Mouse (Mus musculus): ENCODE data around the gene Gm45713.
A peak's percentile ranks its signal among the peaks of the same experiment; 100 is the strongest.
"Not testable (repeated sequence)": the region's sequence is repeated elsewhere in the genome, so short reads cannot be mapped to it uniquely, and the experiment has no call there.

Gm45713 gene

GRCm38 (mm10) chr7:45162996-45163615 lies 27.1 kb upstream of the Gm45713 start:
- DNase-seq (ENCODE audit: low spot score): no peak

DNA sequence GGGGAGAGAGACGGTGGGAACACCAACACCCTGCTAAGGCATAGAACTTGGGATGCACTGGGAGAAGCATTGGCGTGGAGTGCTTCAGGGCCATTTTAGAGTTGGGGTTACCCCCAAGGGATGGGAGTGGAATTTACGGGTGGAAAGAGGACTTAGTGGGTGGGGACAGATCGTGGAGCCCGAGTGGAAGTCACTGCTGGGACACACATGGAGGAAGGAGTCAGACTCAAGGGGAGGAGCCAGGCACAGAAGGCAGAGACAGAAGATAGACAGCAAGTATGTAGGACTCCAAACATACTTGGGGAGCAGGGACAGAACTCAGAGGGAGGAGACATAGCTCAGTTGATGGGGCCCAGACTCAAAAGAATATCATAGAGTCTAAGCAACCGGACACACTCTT lies 26.5 kb upstream of the Gm45713 start:
- DNase-seq (ENCODE audit: low spot score): no peak

DNA sequence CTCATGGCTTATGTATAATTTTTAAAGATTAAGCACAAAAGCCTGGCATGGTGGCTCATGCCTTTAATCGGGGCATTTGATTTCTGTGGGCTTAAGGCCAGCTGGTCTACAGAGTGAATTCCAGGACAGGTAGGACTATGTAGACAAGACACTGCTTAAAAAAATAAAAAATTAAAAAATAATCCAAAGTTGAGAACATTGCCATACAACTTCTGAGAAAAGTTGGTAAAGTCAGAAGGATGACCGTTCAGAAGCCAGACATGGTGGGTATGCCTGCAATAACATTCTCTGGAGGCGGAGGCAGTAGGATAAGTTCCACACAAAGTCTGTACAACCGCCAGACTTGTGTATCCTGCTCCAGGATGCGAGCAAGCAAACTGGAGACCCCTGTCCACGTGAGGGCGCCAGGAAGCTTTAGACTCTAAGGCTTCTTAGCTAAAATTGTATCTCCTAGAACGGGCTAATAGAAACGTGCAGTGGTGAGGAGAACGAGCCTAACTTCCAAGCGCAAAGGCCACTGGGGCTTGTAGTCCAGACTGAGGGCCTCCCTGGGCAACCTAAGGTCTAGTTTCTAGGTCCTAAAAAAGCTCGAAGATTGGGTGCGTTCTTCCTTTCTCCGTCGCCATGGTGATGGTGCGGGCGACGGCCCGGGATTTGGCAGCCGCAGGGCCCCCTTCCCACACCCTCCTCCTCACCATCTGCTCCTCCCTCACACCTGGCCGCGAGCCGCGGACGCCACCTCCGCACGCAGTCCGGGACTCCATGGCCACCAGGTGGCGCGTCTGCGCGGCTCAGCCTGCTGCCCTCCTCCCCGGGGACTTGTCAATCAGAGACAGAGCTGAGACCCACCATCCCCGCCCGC lies 25.8 kb upstream of the Gm45713 start:
- DNase-seq (ENCODE audit: low spot score): peak; percentile 75

DNA sequence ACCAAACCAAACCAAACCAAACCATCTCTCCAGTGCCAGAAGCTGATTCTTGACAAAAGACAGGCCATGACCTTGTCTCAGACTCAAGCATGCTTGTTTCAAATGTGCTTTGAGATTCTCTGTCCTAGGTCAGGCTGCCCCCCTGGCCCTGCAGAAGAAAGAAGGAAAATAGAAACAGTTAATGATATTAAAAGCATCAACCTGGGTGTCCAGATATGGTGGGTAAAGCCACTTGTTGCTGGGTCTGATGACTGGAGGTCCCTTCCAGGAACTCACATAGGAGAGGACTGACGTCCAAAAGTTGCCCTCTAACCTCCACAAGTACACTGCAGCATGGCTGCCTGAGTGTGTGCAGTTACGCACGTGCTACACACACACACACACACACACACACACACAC lies 24.8 kb upstream of the Gm45713 start:
- DNase-seq (ENCODE audit: low spot score): no peak

GRCm38 (mm10) chr7:45160316-45160800 lies 24.3 kb upstream of the Gm45713 start:
- no peak for DNase-seq (ENCODE audit: low spot score)

DNA sequence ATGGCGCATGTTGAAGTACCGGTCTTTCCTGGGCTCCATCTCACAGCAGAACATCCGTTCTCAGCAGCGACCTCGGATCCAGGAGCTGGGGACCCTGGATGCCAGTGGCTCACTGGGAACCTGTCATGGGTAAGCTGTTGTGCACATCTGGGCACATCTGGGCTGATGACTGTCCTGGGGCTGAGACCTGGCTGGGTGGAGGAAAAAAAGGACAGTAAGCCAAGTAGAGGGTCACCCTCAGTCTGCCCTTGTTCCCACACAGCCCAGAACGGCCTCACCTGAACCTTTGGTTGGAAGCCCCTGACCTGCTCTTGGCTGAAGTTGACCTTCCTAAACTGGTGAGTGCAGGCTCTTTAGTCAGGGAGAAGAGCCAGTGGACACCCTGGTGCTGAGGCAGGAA lies 23.0 kb upstream of the Gm45713 start:
- no peak for DNase-seq (ENCODE audit: low spot score)

- DNase-seq (ENCODE audit: low spot score): no peak
These were observed 21.4 kb upstream of the Gm45713 start for GRCm38 (mm10) chr7:45157459-45157858.

DNA sequence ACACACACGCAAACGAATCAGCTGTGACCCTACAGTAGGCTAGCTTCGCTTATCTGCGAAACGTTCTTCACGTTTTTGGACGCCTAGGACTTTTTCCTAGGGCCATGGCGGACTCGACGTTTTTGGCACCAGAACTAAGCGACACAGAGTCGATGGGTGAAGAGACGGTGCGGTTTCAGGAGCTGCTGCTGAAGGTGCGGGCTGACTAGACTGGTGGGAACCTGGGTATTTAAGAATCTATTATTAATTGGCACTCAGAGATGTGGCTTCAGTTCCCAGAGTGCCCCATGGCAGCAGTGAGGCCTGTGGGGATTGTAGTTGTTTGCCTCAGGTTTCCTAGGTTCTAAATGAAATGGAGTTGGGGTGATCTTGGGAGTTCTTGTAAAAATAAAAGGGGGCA lies 20.2 kb upstream of the Gm45713 start:
- DNase-seq (ENCODE audit: low spot score): no peak

- no peak for DNase-seq (ENCODE audit: low spot score)
These were observed 19.6 kb upstream of the Gm45713 start for GRCm38 (mm10) chr7:45155590-45155989.

GRCm38 (mm10) chr7:45154993-45155514 lies 19.0 kb upstream of the Gm45713 start:
- no peak for DNase-seq (ENCODE audit: low spot score)

- DNase-seq (ENCODE audit: low spot score): peak; percentile 91
These were observed 18.3 kb upstream of the Gm45713 start, which contains the start of the genes Pih1d1 and Aldh16a1 for GRCm38 (mm10) chr7:45154096-45154992. Pih1d1 (plus strand) TSS chr7:45154303. Aldh16a1 (minus strand) TSS chr7:45154584.

- DNase-seq (ENCODE audit: low spot score): no peak
These were observed 17.6 kb upstream of the Gm45713 start for GRCm38 (mm10) chr7:45153586-45153985.

DNA sequence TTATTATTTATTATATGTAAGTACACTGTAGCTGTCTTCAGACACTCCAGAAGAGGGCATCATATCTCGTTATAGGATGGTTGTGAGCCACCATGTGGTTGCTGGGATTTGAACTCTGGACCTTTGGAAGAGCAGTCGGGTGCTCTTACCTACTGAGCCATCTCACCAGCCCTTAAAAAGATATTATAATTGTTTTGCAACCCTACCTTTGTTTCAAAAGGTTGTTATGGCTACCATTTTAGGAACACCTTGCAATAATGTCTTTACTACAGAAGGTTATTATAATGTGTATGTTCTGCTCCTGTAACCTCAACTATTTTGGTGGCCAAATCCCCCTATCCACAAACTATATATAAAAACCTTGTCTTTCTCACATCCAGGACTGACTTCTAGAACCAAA lies 17.0 kb upstream of the Gm45713 start:
- not testable (repeated sequence) for DNase-seq (ENCODE audit: low spot score)

DNA sequence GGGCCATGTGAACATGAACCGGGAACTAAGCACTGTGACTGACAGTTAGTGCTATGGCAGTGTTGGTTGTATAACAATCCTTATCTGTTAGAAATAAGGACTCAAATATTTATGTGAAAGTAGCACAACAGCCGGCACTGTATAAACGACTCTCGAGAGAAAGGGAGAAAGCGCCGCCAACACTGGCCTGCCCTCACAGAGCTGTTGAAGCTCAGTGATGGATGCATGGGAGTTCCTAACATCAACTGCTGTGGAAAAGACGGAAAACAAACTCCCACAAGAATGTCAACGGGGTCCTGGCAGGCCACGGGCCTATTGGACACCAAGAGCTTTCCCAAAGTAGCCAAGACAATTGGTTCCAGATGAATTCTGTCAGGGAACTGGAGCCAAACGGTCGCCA lies 15.3 kb upstream of the Gm45713 start:
- DNase-seq (ENCODE audit: low spot score): no peak

DNA sequence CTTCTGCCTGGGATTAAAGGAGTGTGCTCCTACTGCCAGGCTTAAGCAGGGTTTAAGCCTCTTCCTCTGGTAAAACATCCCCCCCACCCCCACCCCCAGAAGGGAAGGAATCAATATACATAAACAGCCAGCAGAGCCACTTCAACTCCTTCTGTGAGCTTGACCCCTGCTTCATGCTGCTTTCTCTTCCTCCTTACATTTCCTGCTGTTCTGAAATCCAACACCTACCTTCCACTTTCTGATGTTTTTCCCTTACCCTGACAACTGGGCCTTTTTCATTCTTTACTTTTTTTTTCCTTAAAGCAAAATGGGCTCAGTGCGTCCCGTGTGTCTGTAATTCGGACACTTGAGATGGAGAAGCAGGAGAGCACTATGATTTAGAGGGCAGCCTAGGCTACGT lies 14.3 kb upstream of the Gm45713 start:
- DNase-seq (ENCODE audit: low spot score): no peak

GRCm38 (mm10) chr7:45149545-45149944 lies 13.5 kb upstream of the Gm45713 start:
- no peak for DNase-seq (ENCODE audit: low spot score)

- DNase-seq (ENCODE audit: low spot score): no peak
These were observed 12.6 kb upstream of the Gm45713 start for GRCm38 (mm10) chr7:45148534-45149098.

DNA sequence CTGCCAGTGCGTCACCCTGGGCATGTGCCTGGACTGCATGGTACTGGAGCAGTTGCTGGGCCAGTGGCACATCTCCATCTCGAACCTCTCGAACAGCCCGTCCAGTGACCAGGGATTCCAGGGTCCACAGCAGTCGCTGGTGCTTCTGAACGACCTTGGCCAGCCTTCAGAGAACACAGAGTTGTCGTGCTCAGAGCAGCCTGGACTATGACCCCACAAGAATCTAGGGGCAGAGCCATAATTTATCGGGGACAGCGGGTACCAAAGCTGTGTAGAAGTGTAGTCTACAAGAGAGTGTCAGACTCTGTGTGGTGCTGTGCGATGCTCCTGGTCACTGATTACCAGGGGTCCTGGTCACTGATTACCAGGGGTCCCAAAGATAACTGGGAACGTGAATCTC lies 11.9 kb upstream of the Gm45713 start:
- no peak for DNase-seq (ENCODE audit: low spot score)

DNA sequence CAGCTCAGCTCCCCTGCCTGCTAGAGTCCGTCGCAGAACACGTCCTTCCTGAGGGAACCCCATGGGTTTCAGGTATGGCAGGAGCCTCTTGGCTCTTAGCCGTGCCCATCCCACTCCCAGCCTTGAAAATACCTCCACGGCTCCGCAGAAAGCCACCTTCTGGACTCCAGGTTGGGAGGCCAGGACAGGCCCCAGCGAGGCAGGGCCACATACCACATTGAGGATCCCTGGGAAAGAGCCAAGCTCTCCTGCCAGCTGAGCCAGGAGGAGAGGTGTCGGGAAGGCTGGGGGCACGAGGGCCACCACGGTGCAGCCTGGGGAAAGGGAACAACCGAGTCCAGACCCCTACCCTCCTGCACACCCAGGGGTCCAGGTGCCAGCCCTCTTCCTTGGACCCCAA lies 11.2 kb upstream of the Gm45713 start:
- no peak for DNase-seq (ENCODE audit: low spot score)

- DNase-seq (ENCODE audit: low spot score): no peak
These were observed 9.4 kb upstream of the Gm45713 start for GRCm38 (mm10) chr7:45145460-45145859.

DNA sequence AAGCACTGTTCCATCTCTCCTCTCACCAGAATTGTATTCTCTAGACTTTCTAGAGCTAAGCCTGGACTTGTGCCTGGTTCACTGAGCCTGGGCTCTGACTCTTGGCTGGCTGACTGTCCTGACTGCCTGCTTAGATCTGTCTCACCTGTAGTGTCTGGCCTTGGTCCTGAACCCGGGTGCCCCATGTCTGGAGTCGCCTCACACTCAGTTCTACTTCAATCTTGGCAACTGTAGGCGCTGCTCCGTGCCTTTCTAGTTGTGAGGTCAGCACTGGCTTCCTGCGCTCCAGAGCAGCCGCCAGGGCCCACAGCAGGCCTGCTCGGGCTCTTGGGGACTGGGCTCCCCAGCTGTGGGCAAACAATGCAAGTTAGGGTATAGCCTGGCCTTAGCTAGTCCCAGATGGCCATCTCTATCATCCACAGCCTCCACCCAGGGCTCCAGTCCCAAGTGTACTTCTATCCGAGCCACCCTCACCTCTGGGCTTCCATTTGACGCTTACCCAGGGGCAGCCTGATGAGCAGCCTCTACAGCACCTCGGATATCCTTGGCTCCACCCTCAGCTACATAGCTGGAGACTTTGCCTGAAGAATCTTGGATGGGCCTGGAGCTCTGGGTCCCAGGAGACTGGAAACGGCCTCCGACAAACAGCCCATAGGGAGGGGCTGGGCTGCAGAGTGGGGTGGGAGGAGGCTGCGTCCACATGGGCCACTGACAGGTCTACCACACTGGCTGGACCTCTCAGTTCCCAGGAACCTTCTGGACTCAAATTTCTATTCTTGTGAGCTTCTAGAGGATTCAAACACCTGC lies 8.5 kb upstream of the Gm45713 start:
- no peak for DNase-seq (ENCODE audit: low spot score)
